Mouse (Mus musculus) liver, embryonic 11.5 days (tissue): Measurements from ENCODE around the gene Tecpr2. TPM values are rescaled to one million over a fixed set of nuclear protein-coding genes. Genes with fewer than 3 reads are reported as not detected.

Experiments
- ATAC-seq: fragments of 200-750 bp; cut with Nextera tagmentation; replicated peaks from 2 replicates; pipeline ENCODE4 v1.8.0; 2017; ENCODE audit warnings: moderate number of reproducible peaks, mild to moderate bottlenecking, moderate TSS enrichment, moderate library complexity; ENCODE audit not compliant: low FRiP score
- DNase-seq: peaks from one replicate; pipeline ENCODE4 v3.0.0-alpha.2; 2017; ENCODE audit warnings: low spot score
- H3K27ac ChIP-seq: fragments of 300-500 bp; sonication (generic); 2 replicates; pipeline ENCODE4 v1.5.1; 2014; ENCODE audit warnings: mild to moderate bottlenecking, low read depth, low read length, control low read depth
- H3K27me3 ChIP-seq: fragments of 300-500 bp; sonication (generic); replicated peaks from 2 replicates; pipeline ENCODE4 v1.6.1; 2014; ENCODE audit warnings: low read length, mixed read lengths; ENCODE audit not compliant: control insufficient read depth, insufficient read depth
- H3K36me3 ChIP-seq: fragments of 300-500 bp; sonication (generic); 2 replicates; pipeline ENCODE4 v1.6.1; 2014; ENCODE audit warnings: mild to moderate bottlenecking, low read length, moderate library complexity, mixed read lengths; ENCODE audit not compliant: control insufficient read depth, insufficient read depth
- H3K4me1 ChIP-seq: fragments of 300-500 bp; sonication (generic); replicated peaks from 2 replicates; pipeline ENCODE4 v1.6.1; 2014; ENCODE audit warnings: low read length, mixed read lengths; ENCODE audit not compliant: control insufficient read depth, insufficient read depth
- H3K4me2 ChIP-seq: fragments of 300-500 bp; sonication (generic); 2 replicates; pipeline ENCODE4 v1.6.1; 2014; ENCODE audit warnings: mild to moderate bottlenecking, control low read depth, moderate library complexity
- H3K4me3 ChIP-seq: fragments of 300-500 bp; sonication (generic); 2 replicates; pipeline ENCODE4 v1.5.1; 2014; ENCODE audit warnings: low read depth, low read length, control low read depth
- H3K9ac ChIP-seq: fragments of 300-500 bp; sonication (generic); 2 replicates; pipeline ENCODE4 v1.6.1; 2014; ENCODE audit warnings: low read depth, low read length, control low read depth
- H3K9me3 ChIP-seq: fragments of 300-500 bp; sonication (generic); 2 replicates; pipeline ENCODE4 v1.6.1; 2016; ENCODE audit warnings: low read length, inconsistent platforms, mixed read lengths; ENCODE audit not compliant: control insufficient read depth
- WGBS: fragments of 180-500 bp; shearing (Covaris S2); extraction: QIAGEN DNeasy Blood & Tissue Kit; methylation state at CpG from one replicate; pipeline ENCODE4 v1.1.7; 2014; 5-methylcytosine and 5-hydroxymethylcytosine counted together
- polyA plus RNA-seq: library from polyadenylated mRNA; unstranded; fragments of >200 nt; fragmentation: Nextera tagmentation; extraction: Ambion mirVana; gene quantifications from 2 replicates; pipeline ENCODE4 v1.2.1, GENCODE M21; 2014

The Tecpr2 gene
- polyA plus RNA-seq, 1 experiment from 2014 or later: 4.7 TPM

GRCm38 (mm10) chr12:110974726-110975125, 85.7 kb downstream of the Tecpr2 start:
- 53% methylated on average over 6 of the region's 6 CpGs for WGBS
- Histone ChIP-seq H3K36me3 (peaks cover 26% of the 10 kb centered on the region), H3K4me2 (peak overlapping the region; percentile 98), H3K27ac (peak overlapping the region; percentile 84), H3K4me3 (peak overlapping the region; percentile 22; the same call in 1 of the 2 replicates), H3K27me3 (no peaks in the 10 kb centered on the region), H3K9me3 (no peaks in the 10 kb centered on the region), H3K9ac (no peak overlapping the region), H3K4me1 (peaks cover 67% of the 10 kb centered on the region)
- DNase-seq (no peak), ATAC-seq (no peak; the same call in 1 of the 2 replicates)

- peaks cover 71% of the 10 kb centered on the region for H3K4me1 ChIP-seq
Measured at GRCm38 (mm10) chr12:110975385-110975784, 86.3 kb downstream of the Tecpr2 start.

GRCm38 (mm10) chr12:110975838-110976468, 86.9 kb downstream of the Tecpr2 start:
- H3K36me3 ChIP-seq: peaks cover 26% of the 10 kb centered on the region

More at GRCm38 (mm10) chr12:110975385-110975784, 86.3 kb downstream of the Tecpr2 start:
- peak overlapping the region; percentile 22; the same call in 1 of the 2 replicates for H3K4me3 ChIP-seq
- peak overlapping the region; percentile 47 for H3K9ac ChIP-seq
- WGBS: 83% methylated on average over 5 of the region's 5 CpGs
- H3K4me2 ChIP-seq: peak overlapping the region; percentile 98
- H3K27me3 ChIP-seq: no peaks in the 10 kb centered on the region
- peak overlapping the region; percentile 84 for H3K27ac ChIP-seq
- ATAC-seq (no peak), DNase-seq (no peak)
- no peaks in the 10 kb centered on the region for H3K9me3 ChIP-seq
- peaks cover 26% of the 10 kb centered on the region for H3K36me3 ChIP-seq

GRCm38 (mm10) chr12:110976589-110977344, 87.7 kb downstream of the Tecpr2 start:
- peak overlapping the region; percentile 98 for H3K4me2 ChIP-seq
- no peaks in the 10 kb centered on the region for H3K27me3 ChIP-seq
- WGBS: 85% methylated on average over 60 of the region's 60 CpGs
- DNase-seq (no peak), ATAC-seq (no peak)
- no peak overlapping the region for H3K9ac ChIP-seq
- H3K4me3 ChIP-seq: peak overlapping the region; percentile 97
- peaks cover 26% of the 10 kb centered on the region for H3K36me3 ChIP-seq
- peaks cover 69% of the 10 kb centered on the region for H3K4me1 ChIP-seq
- H3K27ac ChIP-seq: 0 out of 2 replicates have a peak overlapping the region, but pooled peaks have one; percentile 8
- no peaks in the 10 kb centered on the region for H3K9me3 ChIP-seq

More at GRCm38 (mm10) chr12:110975838-110976468, 86.9 kb downstream of the Tecpr2 start:
- no peaks in the 10 kb centered on the region for H3K27me3 ChIP-seq
- H3K9ac ChIP-seq: peak overlapping the region; percentile 47
- H3K27ac ChIP-seq: peak overlapping the region; percentile 84; the same call in 1 of the 2 replicates
- no peaks in the 10 kb centered on the region for H3K9me3 ChIP-seq
- DNase-seq: no peak
- WGBS: 79% methylated on average over 4 of the region's 4 CpGs
- ATAC-seq: no peak
- peak overlapping the region; percentile 22; the same call in 1 of the 2 replicates for H3K4me3 ChIP-seq
- H3K4me1 ChIP-seq: peaks cover 71% of the 10 kb centered on the region
- peak overlapping the region; percentile 98 for H3K4me2 ChIP-seq

GRCm38 (mm10) chr12:110977345-110977733, 88.3 kb downstream of the Tecpr2 start:
- Histone ChIP-seq H3K27me3 (no peaks in the 10 kb centered on the region), H3K4me2 (peak overlapping the region; percentile 98), H3K27ac (0 out of 2 replicates have a peak overlapping the region, but pooled peaks have one; percentile 8), H3K4me3 (peak overlapping the region; percentile 97), H3K36me3 (peaks cover 26% of the 10 kb centered on the region), H3K4me1 (peaks cover 66% of the 10 kb centered on the region), H3K9ac (peak overlapping the region; percentile 97), H3K9me3 (no peaks in the 10 kb centered on the region)
- DNase-seq (no peak), ATAC-seq (no peak)
- WGBS: 93% methylated on average over 18 of the region's 18 CpGs

- H3K36me3 ChIP-seq: peaks cover 22% of the 10 kb centered on the region
- ATAC-seq (no peak), DNase-seq (no peak)
- 40% methylated on average over 14 of the region's 14 CpGs for WGBS
- H3K4me1 ChIP-seq: peaks cover 61% of the 10 kb centered on the region
- H3K27me3 ChIP-seq: no peaks in the 10 kb centered on the region
- H3K9me3 ChIP-seq: no peaks in the 10 kb centered on the region
- peak overlapping the region; percentile 97 for H3K4me3 ChIP-seq
- peak overlapping the region; percentile 98 for H3K4me2 ChIP-seq
- H3K27ac ChIP-seq: peak overlapping the region; percentile 88
- peak overlapping the region; percentile 97 for H3K9ac ChIP-seq
Measured at GRCm38 (mm10) chr12:110977896-110978606, 89.0 kb downstream of the Tecpr2 start.

GRCm38 (mm10) chr12:110978607-110979406, 89.7 kb downstream of the Tecpr2 start, which contains the start of gene Ankrd9:
Gene Ankrd9 (minus strand): TSS chr12:110979040.
- H3K4me3 ChIP-seq: peak within 1 kb of the TSS; percentile 97
- peaks cover 20% of the 10 kb centered on the region for H3K36me3 ChIP-seq
- H3K9me3 ChIP-seq: no peaks in the 10 kb centered on the region
- peaks cover 54% of the 10 kb centered on the region for H3K4me1 ChIP-seq
- peak within 1 kb of the TSS; percentile 97 for H3K9ac ChIP-seq
- ATAC-seq (peak; percentile 89), DNase-seq (peak; percentile 97)
- H3K4me2 ChIP-seq: peak within 1 kb of the TSS; percentile 98
- no peaks in the 10 kb centered on the region for H3K27me3 ChIP-seq
- under 1% methylated on average over 87 of the region's 90 CpGs for WGBS
- peak within 1 kb of the TSS; percentile 88 for H3K27ac ChIP-seq
